Mouse (Mus musculus): ENCODE measurements around the gene Selenbp2.
"Not testable (repeated sequence)": the region's sequence is repeated elsewhere in the genome, so short reads cannot be mapped to it uniquely, and the experiment has no call there.

GRCm38 (mm10) chr3:94665060-94665802 is 28.1 kb upstream of the Selenbp2 start:
- not testable (repeated sequence) for TF ChIP-seq POLR2A (IDR thresholded peaks at IDR 0.05; ENCODE audit: low read depth, low read length); CTCF (IDR thresholded peaks at IDR 0.05; ENCODE audit: extremely low read depth, insufficient read depth, insufficient read length, insufficient replicate concordance)
